Mouse (Mus musculus) left cerebral cortex, adult 11 months (tissue): ENCODE measurements around the gene Cenpx.

ENCODE experiments used
- DNase-seq: peaks from one replicate; pipeline ENCODE4 v3.0.0; 2022; ENCODE audit warnings: low spot score

Gene Cenpx

GRCm38 (mm10) chr11:120723509-120723908 is 10.0 kb upstream of the Cenpx start:
- DNase-seq: no peak

GRCm38 (mm10) chr11:120722761-120723382 is 9.3 kb upstream of the Cenpx start:
- DNase-seq: no peak

GRCm38 (mm10) chr11:120722067-120722630 is 8.6 kb upstream of the Cenpx start:
- no peak for DNase-seq

GRCm38 (mm10) chr11:120721124-120722066 is 7.9 kb upstream of the Cenpx start, which contains the start of gene Rac3:
Rac3 (plus strand) TSS chr11:120721470.
- DNase-seq: no peak

- DNase-seq: peak; percentile 71
Measured at GRCm38 (mm10) chr11:120720450-120720849, 6.9 kb upstream of the Cenpx start.

- DNase-seq: no peak
Measured at GRCm38 (mm10) chr11:120719841-120720376, 6.4 kb upstream of the Cenpx start.

- no peak for DNase-seq
Measured at GRCm38 (mm10) chr11:120719242-120719641, 5.7 kb upstream of the Cenpx start.

GRCm38 (mm10) chr11:120715131-120715530 is 1.6 kb upstream of the Cenpx start:
- no peak for DNase-seq

- DNase-seq: no peak
Measured at GRCm38 (mm10) chr11:120714546-120714945, 1.0 kb upstream of the Cenpx start.

GRCm38 (mm10) chr11:120712771-120713568 is 568 bp downstream of the Cenpx start:
- DNase-seq: no peak

GRCm38 (mm10) chr11:120711980-120712604 is 1.4 kb downstream of the Cenpx start:
- no peak for DNase-seq

- no peak for DNase-seq
Measured at GRCm38 (mm10) chr11:120710672-120711071, 2.9 kb downstream of the Cenpx start.

GRCm38 (mm10) chr11:120709551-120709950 is 4.0 kb downstream of the Cenpx start:
- no peak for DNase-seq

- no peak for DNase-seq
Measured at GRCm38 (mm10) chr11:120707969-120708368, 5.6 kb downstream of the Cenpx start.

- no peak for DNase-seq
Measured at GRCm38 (mm10) chr11:120707225-120707624, 6.3 kb downstream of the Cenpx start.

GRCm38 (mm10) chr11:120706120-120706519 is 7.4 kb downstream of the Cenpx start:
- DNase-seq: no peak

- DNase-seq: no peak
Measured at GRCm38 (mm10) chr11:120704486-120705325, 8.8 kb downstream of the Cenpx start.

GRCm38 (mm10) chr11:120703696-120704454 is 9.7 kb downstream of the Cenpx start:
- DNase-seq: no peak

GRCm38 (mm10) chr11:120697741-120698140 is 15.8 kb downstream of the Cenpx start:
- no peak for DNase-seq

GRCm38 (mm10) chr11:120696568-120696967 is 17.0 kb downstream of the Cenpx start:
- no peak for DNase-seq
